Mouse (Mus musculus): Measurements from ENCODE around the gene Mrps10. TPM values are rescaled to one million over a fixed set of nuclear protein-coding genes. Genes with fewer than 3 reads are reported as not detected.
A peak's percentile ranks its signal among the peaks of the same experiment; 100 is the strongest.

The Mrps10 gene
- total and polyA plus RNA-seq, 3 experiments: 57.7 to 124 (median 90.3) TPM

- Histone ChIP-seq H3K9ac (ENCODE audit: insufficient read depth, low read depth) (no peak overlapping the region), H3K36me3 (replicated peaks in 1 of 2; ENCODE audit: control insufficient read depth in 1 of 2, insufficient read depth in 1 of 2, low read length in 1 of 2) (no peaks in the 10 kb centered on the region), H3K79me2 (replicated peaks; ENCODE audit: control insufficient read depth, extremely low read depth, insufficient read depth, poor library complexity, severe bottlenecking) (no peaks in the 10 kb centered on the region), H3K4me3 (replicated peaks in 1 of 3; ENCODE audit: low read depth in 2 of 3, low read length in 2 of 3, poor library complexity in 1 of 3) (no peak overlapping the region), H3K9me3 (replicated peaks; ENCODE audit: low read length) (no peaks in the 10 kb centered on the region), H3K4me2 (ENCODE audit: insufficient read depth, low read depth, poor library complexity, severe bottlenecking) (no peak overlapping the region), H3K4me1 (ENCODE audit: control insufficient read depth in 1 of 2, insufficient read depth in 2 of 2) (no peaks in the 10 kb centered on the region), H3K27me3 (replicated peaks) (peaks cover 8% of the 10 kb centered on the region), H3K27ac (ENCODE audit: insufficient read depth, low read depth) (no peak overlapping the region)
- dilution Hi-C loops (cut with MboI; ENCODE audit: extremely low pct_ligation_motif_present, extremely low pct_unique_long_range_greater_than_20kb, low sequenced_read_pairs): no loop called here
- TF ChIP-seq TCF12 (IDR thresholded peaks at IDR 0.05; ENCODE audit: low read depth, low read length) (no peak), SMC3 (IDR thresholded peaks at IDR 0.05; ENCODE audit: low read depth, low read length) (peak; percentile 51), ZMIZ1 (IDR thresholded peaks at IDR 0.05; ENCODE audit: low read depth, low read length) (no peak), EP300 (IDR thresholded peaks at IDR 0.05; ENCODE audit: low read length) (no peak), MAX (IDR thresholded peaks at IDR 0.05; ENCODE audit: low read length) (no peak), ELF1 (IDR thresholded peaks at IDR 0.05; ENCODE audit: low read depth, low read length) (no peak), CHD1 (IDR thresholded peaks at IDR 0.05; ENCODE audit: low read depth, low read length) (no peak), POLR2AphosphoS2 (IDR thresholded peaks at IDR 0.05; ENCODE audit: low read depth, low read length) (no peak), ZKSCAN1 (IDR thresholded peaks at IDR 0.05; ENCODE audit: borderline replicate concordance, low read depth, low read length) (no peak), MYC (IDR thresholded peaks at IDR 0.05; ENCODE audit: low read depth, low read length) (no peak), ETS1 (conservative IDR thresholded peaks at IDR 0.05; ENCODE audit: low read depth, low read length) (no peak), USF2 (conservative IDR thresholded peaks at IDR 0.05; ENCODE audit: low read depth, low read length) (no peak), USF1 (IDR thresholded peaks at IDR 0.05; ENCODE audit: low read depth, low read length) (no peak), IRF4 (IDR thresholded peaks at IDR 0.05; ENCODE audit: low read depth, low read length) (no peak), KAT2A (IDR thresholded peaks at IDR 0.05; ENCODE audit: insufficient replicate concordance, low read length) (no peak), ZNF384 (IDR thresholded peaks at IDR 0.05; ENCODE audit: low read depth, low read length) (no peak), PAX5 (IDR thresholded peaks at IDR 0.05; ENCODE audit: low read length) (no peak), CTCF (conservative IDR thresholded peaks at IDR 0.05 in 1 of 2, IDR thresholded peaks at IDR 0.05 in 1 of 2; ENCODE audit: low read depth in 2 of 2, low read length in 2 of 2) (peak in 1 of 2 experiments; percentile 63; a peak in 2 of 4 replicates), RAD21 (IDR thresholded peaks at IDR 0.05; ENCODE audit: low read depth, low read length) (peak; percentile 18; the same call in 1 of the 2 replicates), TBP (conservative IDR thresholded peaks at IDR 0.05; ENCODE audit: low read depth, low read length) (no peak), E2F4 (IDR thresholded peaks at IDR 0.05; ENCODE audit: insufficient replicate concordance, low read depth, low read length) (no peak), NRF1 (IDR thresholded peaks at IDR 0.05; ENCODE audit: low read depth, low read length) (no peak), MXI1 (IDR thresholded peaks at IDR 0.05; ENCODE audit: low read depth, low read length) (no peak), CHD2 (IDR thresholded peaks at IDR 0.05; ENCODE audit: low read length) (no peak), SIN3A (IDR thresholded peaks at IDR 0.05; ENCODE audit: low read length) (no peak), MEF2A (IDR thresholded peaks at IDR 0.05; ENCODE audit: borderline replicate concordance, low read depth, low read length) (no peak), JUN (IDR thresholded peaks at IDR 0.05; ENCODE audit: insufficient read depth, low read depth, low read length) (no peak)
- in situ Hi-C loops (cut with MboI; ENCODE audit: low pct_ligation_motif_present, low pct_unique_long_range_greater_than_20kb, low sequenced_read_pairs): no loop called here
- DNase-seq (ENCODE audit: extremely low read depth): no peak
Observed at GRCm38 (mm10) chr17:47430815-47431214, 62.1 kb downstream of the Mrps10 start.

Other genes with a start within 250 kb of the Mrps10 start
- gene Guca1b, start 16.5 kb downstream of the Mrps10 start, total RNA-seq (2012; rRNA removed): 0.59 and 0.92 TPM in 2 replicates
- 0.46 and 0.62 TPM in 2 replicates for gene Guca1b, start 16.5 kb downstream of the Mrps10 start, total RNA-seq (2014; rRNA removed)
- 1.6 and 1.7 TPM in 2 replicates for gene Guca1b, start 16.5 kb downstream of the Mrps10 start, polyA plus RNA-seq (2012; ENCODE audit: insufficient read length, low read depth)
- gene Guca1a, start 31.7 kb downstream of the Mrps10 start, total RNA-seq (2012; rRNA removed): 1.8 and 5.2 TPM in 2 replicates
- 2.4 and 3.2 TPM in 2 replicates for gene Guca1a, start 31.7 kb downstream of the Mrps10 start, total RNA-seq (2014; rRNA removed)
- gene Guca1a, start 31.7 kb downstream of the Mrps10 start, polyA plus RNA-seq (2012; ENCODE audit: insufficient read length, low read depth): 2.1 TPM in 2 replicates
- not detected in 2 replicates for gene AI661453, start 67.7 kb downstream of the Mrps10 start, total RNA-seq (2012; rRNA removed)
- not detected in 2 replicates for gene AI661453, start 67.7 kb downstream of the Mrps10 start, total RNA-seq (2014; rRNA removed)
- gene AI661453, start 67.7 kb downstream of the Mrps10 start, polyA plus RNA-seq (2012; ENCODE audit: insufficient read length, low read depth): not detected in 2 replicates
- 0.25 TPM in 1 of 2 replicates, not detected in the other for gene 1700001C19Rik, start 68.5 kb downstream of the Mrps10 start, total RNA-seq (2012; rRNA removed)
- gene 1700001C19Rik, start 68.5 kb downstream of the Mrps10 start, total RNA-seq (2014; rRNA removed): not detected in 2 replicates
- not detected in 2 replicates for gene 1700001C19Rik, start 68.5 kb downstream of the Mrps10 start, polyA plus RNA-seq (2012; ENCODE audit: insufficient read length, low read depth)
- gene Taf8, start 133.4 kb downstream of the Mrps10 start, total RNA-seq (2012; rRNA removed): 15.4 and 16.9 TPM in 2 replicates
- 13.8 and 18.0 TPM in 2 replicates for gene Taf8, start 133.4 kb downstream of the Mrps10 start, total RNA-seq (2014; rRNA removed)
- gene Taf8, start 133.4 kb downstream of the Mrps10 start, polyA plus RNA-seq (2012; ENCODE audit: insufficient read length, low read depth): 16.5 and 17.0 TPM in 2 replicates
- gene Ccnd3, start 136.2 kb downstream of the Mrps10 start, total RNA-seq (2012; rRNA removed): 48.2 and 48.7 TPM in 2 replicates
- gene Ccnd3, start 136.2 kb downstream of the Mrps10 start, total RNA-seq (2014; rRNA removed): 30.1 and 30.6 TPM in 2 replicates
- gene Ccnd3, start 136.2 kb downstream of the Mrps10 start, polyA plus RNA-seq (2012; ENCODE audit: insufficient read length, low read depth): 102 and 121 TPM in 2 replicates
- gene Bysl, start 242.6 kb downstream of the Mrps10 start, total RNA-seq (2012; rRNA removed): 28.0 and 40.1 TPM in 2 replicates
- gene Bysl, start 242.6 kb downstream of the Mrps10 start, total RNA-seq (2014; rRNA removed): 24.0 and 24.4 TPM in 2 replicates
- gene Bysl, start 242.6 kb downstream of the Mrps10 start, polyA plus RNA-seq (2012; ENCODE audit: insufficient read length, low read depth): 57.4 and 60.5 TPM in 2 replicates
- 30.5 and 31.0 TPM in 2 replicates for gene Med20, start 242.7 kb downstream of the Mrps10 start, total RNA-seq (2012; rRNA removed)
- gene Med20, start 242.7 kb downstream of the Mrps10 start, total RNA-seq (2014; rRNA removed): 42.5 and 43.5 TPM in 2 replicates
- gene Med20, start 242.7 kb downstream of the Mrps10 start, polyA plus RNA-seq (2012; ENCODE audit: insufficient read length, low read depth): 31.1 and 31.2 TPM in 2 replicates
- 1.7 and 1.8 TPM in 2 replicates for gene Gm20517, start 242.7 kb downstream of the Mrps10 start, total RNA-seq (2012; rRNA removed)
- gene Gm20517, start 242.7 kb downstream of the Mrps10 start, total RNA-seq (2014; rRNA removed): 1.8 and 2.5 TPM in 2 replicates
- 1.1 and 2.6 TPM in 2 replicates for gene Gm20517, start 242.7 kb downstream of the Mrps10 start, polyA plus RNA-seq (2012; ENCODE audit: insufficient read length, low read depth)